Mouse (Mus musculus): ENCODE measurements around the gene Gas6. TPM values are rescaled to one million over a fixed set of nuclear protein-coding genes. Genes with fewer than 3 reads are reported as not detected.

Gas6 gene
- polyA plus RNA-seq (2016; fragmentation: Nextera tagmentation; extraction: Ambion mirVana) = 10.0 and 13.9 TPM in 2 replicates

DNA sequence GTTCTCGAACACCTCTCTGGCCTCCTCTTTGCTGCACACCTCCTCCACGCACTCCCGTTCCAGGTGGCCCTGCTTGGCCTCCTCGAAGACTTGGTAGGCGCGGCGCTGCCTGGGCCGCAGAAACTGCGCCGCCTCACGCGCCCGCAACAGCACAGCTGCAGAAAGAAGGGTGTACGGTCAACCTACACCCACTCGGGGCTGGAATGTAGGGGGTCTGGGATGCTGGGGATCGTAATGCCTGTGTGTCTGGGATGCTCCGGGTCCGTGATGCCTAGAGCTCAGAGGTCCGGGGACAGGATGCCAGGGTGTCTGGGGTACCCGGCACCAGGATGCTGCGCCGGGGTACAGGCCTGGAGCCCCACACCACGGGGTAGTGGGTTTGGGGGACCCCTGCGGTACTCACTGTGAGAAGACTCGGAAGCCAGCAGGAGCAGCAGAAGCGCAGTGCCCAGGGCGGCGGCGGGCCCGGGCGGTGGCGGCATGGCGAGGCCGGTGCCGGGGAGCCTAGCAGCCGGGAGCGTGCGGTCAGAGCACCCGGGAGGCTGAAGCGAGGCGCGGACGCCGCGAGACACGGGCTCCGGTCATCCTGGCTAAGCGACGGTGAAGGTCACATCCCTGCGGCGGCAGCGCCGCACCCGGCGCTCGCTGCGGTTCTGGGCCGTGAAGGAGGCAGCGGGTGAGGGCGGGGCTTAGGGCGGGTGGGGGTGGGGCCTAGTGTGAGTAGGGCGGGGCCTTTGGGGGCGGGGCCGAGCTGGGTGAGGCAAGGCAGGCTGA lies at the start of gene Gas6:
TSS of gene Gas6 (minus strand) at position 633 of the 774 bp plus-strand sequence.
- Histone ChIP-seq H3K4me3 (replicated peaks) (peak within 1 kb of the TSS; percentile 49), H3K9me3 (no peaks in the 10 kb centered on the region), H3K4me2 (peak within 1 kb of the TSS; percentile 72), H3K27me3 (peaks cover 48% of the 10 kb centered on the region), H3K9ac (peak within 1 kb of the TSS; percentile 46), H3K36me3 (replicated peaks) (no peaks in the 10 kb centered on the region), H3K4me1 (peaks cover 12% of the 10 kb centered on the region), H3K27ac (no peak within 1 kb of the TSS)
- 1% methylated on average over 64 of the region's 64 CpGs for WGBS
- peak; percentile 83 for ATAC-seq (ENCODE audit: low FRiP score)

DNA sequence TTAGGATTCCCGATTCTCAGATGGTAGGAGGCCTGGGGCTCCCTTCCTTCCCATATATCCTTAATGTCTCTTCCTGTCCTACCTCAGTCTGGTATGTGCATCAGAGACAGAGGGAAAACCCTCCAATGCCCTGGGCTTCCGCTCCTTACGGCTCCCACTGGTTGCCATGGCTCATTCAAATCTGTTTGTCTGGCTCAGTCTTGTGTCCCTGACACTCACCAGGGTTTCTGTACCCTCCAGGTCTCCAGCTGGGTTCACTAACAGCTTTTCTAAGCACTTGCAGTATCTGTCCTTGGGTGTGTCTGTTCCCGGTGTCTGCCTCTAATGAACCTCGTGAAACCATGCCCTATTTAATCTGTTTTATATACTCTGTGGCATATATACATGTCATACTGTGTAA lies 47.2 kb upstream of the Gas6 start:
- Histone ChIP-seq H3K36me3 (replicated peaks) (no peaks in the 10 kb centered on the region), H3K9me3 (peaks cover 10% of the 10 kb centered on the region; the same call in 1 of the 2 replicates), H3K4me2 (no peak overlapping the region), H3K4me1 (no peaks in the 10 kb centered on the region), H3K27me3 (no peaks in the 10 kb centered on the region), H3K27ac (no peak overlapping the region), H3K4me3 (replicated peaks) (no peak overlapping the region), H3K9ac (no peak overlapping the region)
- 74% methylated on average over 5 of the region's 5 CpGs for WGBS
- ATAC-seq (ENCODE audit: low FRiP score) = no peak

GRCm38 (mm10) chr8:13540122-13540521 lies 45.8 kb upstream of the Gas6 start:
- H3K4me1 ChIP-seq = no peaks in the 10 kb centered on the region
- no peak overlapping the region for H3K27ac ChIP-seq
- no peak for ATAC-seq (ENCODE audit: low FRiP score)
- WGBS = 85% methylated on average over 5 of the region's 5 CpGs
- H3K9ac ChIP-seq = no peak overlapping the region
- no peaks in the 10 kb centered on the region for H3K27me3 ChIP-seq
- H3K4me2 ChIP-seq = no peak overlapping the region
- H3K4me3 ChIP-seq (replicated peaks) = no peak overlapping the region
- H3K36me3 ChIP-seq (replicated peaks) = no peaks in the 10 kb centered on the region
- H3K9me3 ChIP-seq = peaks cover 6% of the 10 kb centered on the region; the same call in 1 of the 2 replicates

DNA sequence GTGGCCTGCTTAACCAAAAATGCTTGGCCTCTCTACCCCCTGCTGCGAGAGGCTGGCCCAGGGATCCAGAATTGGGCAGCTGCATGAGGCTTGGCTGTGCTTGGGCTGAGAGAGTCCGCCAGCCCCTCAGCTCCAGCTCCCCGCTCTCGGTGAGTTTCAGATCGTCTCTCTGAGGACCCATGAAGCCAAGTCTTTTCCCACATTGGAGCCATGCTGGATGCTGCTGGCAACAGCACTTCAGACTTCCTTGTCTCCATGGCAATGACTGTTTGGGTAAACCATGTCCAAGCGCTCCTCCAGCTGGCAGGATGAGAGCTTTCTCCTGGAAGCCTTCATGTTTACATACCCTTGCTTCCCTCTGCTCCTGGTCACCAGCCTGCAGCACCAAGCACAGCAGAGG lies 44.5 kb upstream of the Gas6 start:
- Histone ChIP-seq H3K4me2 (no peak overlapping the region), H3K27ac (no peak overlapping the region), H3K4me3 (replicated peaks) (no peak overlapping the region), H3K36me3 (replicated peaks) (no peaks in the 10 kb centered on the region), H3K9me3 (0 out of 2 replicates have a peak, but pooled peaks cover 3% of the 10 kb centered on the region), H3K4me1 (no peaks in the 10 kb centered on the region), H3K27me3 (no peaks in the 10 kb centered on the region), H3K9ac (no peak overlapping the region)
- 72% methylated on average over 6 of the region's 6 CpGs for WGBS
- ATAC-seq (ENCODE audit: low FRiP score) = no peak

GRCm38 (mm10) chr8:13537102-13537501 lies 42.8 kb upstream of the Gas6 start:
- H3K4me2 ChIP-seq = no peak overlapping the region
- no peaks in the 10 kb centered on the region for H3K9me3 ChIP-seq
- no peaks in the 10 kb centered on the region for H3K36me3 ChIP-seq (replicated peaks)
- 51% methylated on average over 2 of the region's 2 CpGs for WGBS
- peaks cover under 1% of the 10 kb centered on the region; the same call in 1 of the 2 replicates for H3K4me1 ChIP-seq
- no peak overlapping the region for H3K9ac ChIP-seq
- no peak overlapping the region for H3K4me3 ChIP-seq (replicated peaks)
- H3K27me3 ChIP-seq = no peaks in the 10 kb centered on the region
- H3K27ac ChIP-seq = no peak overlapping the region
- ATAC-seq (ENCODE audit: low FRiP score) = no peak

DNA sequence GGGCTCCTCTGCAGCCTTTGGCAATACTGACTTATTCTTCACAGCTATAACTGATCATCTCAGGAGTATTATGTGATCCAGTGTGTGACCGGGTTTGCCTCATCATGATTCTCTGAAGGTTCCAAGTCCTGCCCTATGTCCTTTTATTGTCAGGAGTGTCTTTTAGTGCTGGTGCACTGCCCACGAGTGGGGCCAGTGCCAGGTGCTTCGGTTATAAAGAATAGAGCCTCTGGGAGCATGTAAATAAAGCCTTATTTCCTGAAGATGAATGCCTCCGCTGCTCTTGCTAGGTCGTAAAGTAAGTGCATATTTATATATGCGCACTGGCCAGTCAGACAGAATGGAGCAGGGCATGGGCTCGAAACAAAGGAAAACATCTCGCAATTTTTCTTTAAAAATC lies 38.8 kb upstream of the Gas6 start:
- H3K4me3 ChIP-seq (replicated peaks) = no peak overlapping the region
- H3K36me3 ChIP-seq (replicated peaks) = no peaks in the 10 kb centered on the region
- no peak for ATAC-seq (ENCODE audit: low FRiP score)
- WGBS = 81% methylated on average over 8 of the region's 8 CpGs
- no peaks in the 10 kb centered on the region for H3K9me3 ChIP-seq
- H3K4me1 ChIP-seq = peaks cover 16% of the 10 kb centered on the region
- H3K9ac ChIP-seq = no peak overlapping the region
- peaks cover 3% of the 10 kb centered on the region; the same call in 1 of the 2 replicates for H3K27me3 ChIP-seq
- no peak overlapping the region for H3K4me2 ChIP-seq
- no peak overlapping the region for H3K27ac ChIP-seq

GRCm38 (mm10) chr8:13531602-13532171 lies 37.4 kb upstream of the Gas6 start:
- Histone ChIP-seq H3K36me3 (replicated peaks) (no peaks in the 10 kb centered on the region), H3K9me3 (no peaks in the 10 kb centered on the region), H3K27ac (0 out of 2 replicates have a peak overlapping the region, but pooled peaks have one; percentile 25), H3K4me3 (replicated peaks) (no peak overlapping the region), H3K4me1 (peaks cover 16% of the 10 kb centered on the region), H3K27me3 (peaks cover 3% of the 10 kb centered on the region; the same call in 1 of the 2 replicates), H3K9ac (no peak overlapping the region), H3K4me2 (no peak overlapping the region)
- ATAC-seq (ENCODE audit: low FRiP score) = no peak
- WGBS = 87% methylated on average over 9 of the region's 9 CpGs

- Histone ChIP-seq H3K27me3 (peaks cover 3% of the 10 kb centered on the region; the same call in 1 of the 2 replicates), H3K36me3 (replicated peaks) (no peaks in the 10 kb centered on the region), H3K4me3 (replicated peaks) (no peak overlapping the region), H3K27ac (no peak overlapping the region), H3K4me2 (no peak overlapping the region), H3K4me1 (peaks cover 16% of the 10 kb centered on the region), H3K9me3 (no peaks in the 10 kb centered on the region), H3K9ac (no peak overlapping the region)
- WGBS = 63% methylated on average over 5 of the region's 5 CpGs
- no peak for ATAC-seq (ENCODE audit: low FRiP score)
These were observed 36.7 kb upstream of the Gas6 start for GRCm38 (mm10) chr8:13530941-13531340.

GRCm38 (mm10) chr8:13530401-13530800 lies 36.1 kb upstream of the Gas6 start:
- 85% methylated on average over 3 of the region's 3 CpGs for WGBS
- no peak overlapping the region for H3K9ac ChIP-seq
- H3K27ac ChIP-seq = no peak overlapping the region
- peaks cover 3% of the 10 kb centered on the region; the same call in 1 of the 2 replicates for H3K27me3 ChIP-seq
- no peaks in the 10 kb centered on the region for H3K36me3 ChIP-seq (replicated peaks)
- peaks cover 16% of the 10 kb centered on the region for H3K4me1 ChIP-seq
- H3K9me3 ChIP-seq = no peaks in the 10 kb centered on the region
- no peak overlapping the region for H3K4me3 ChIP-seq (replicated peaks)
- no peak for ATAC-seq (ENCODE audit: low FRiP score)
- no peak overlapping the region for H3K4me2 ChIP-seq

DNA sequence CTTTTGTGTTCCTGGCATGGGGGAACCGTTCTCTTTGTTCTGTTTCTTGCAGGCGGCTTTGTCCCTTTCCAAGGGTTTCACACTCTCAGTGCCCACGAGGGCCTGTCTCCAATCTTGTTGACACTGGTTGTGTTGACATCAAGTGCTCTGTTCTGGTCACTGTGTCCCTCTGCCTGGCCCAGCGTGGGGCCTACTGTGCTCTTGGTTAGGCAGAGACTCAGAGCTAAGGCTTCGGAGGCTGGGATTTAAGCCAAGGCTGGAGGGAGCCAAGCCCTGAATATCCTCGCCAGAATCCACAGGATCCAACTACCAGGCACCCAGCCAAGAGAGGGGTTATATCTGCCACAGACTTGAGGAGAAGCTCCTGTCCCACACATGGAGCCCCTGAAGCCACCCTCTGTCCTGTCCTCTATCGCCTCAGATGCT lies 35.6 kb upstream of the Gas6 start:
- no peaks in the 10 kb centered on the region for H3K36me3 ChIP-seq (replicated peaks)
- no peaks in the 10 kb centered on the region for H3K9me3 ChIP-seq
- no peak overlapping the region for H3K4me3 ChIP-seq (replicated peaks)
- H3K9ac ChIP-seq = no peak overlapping the region
- no peak overlapping the region for H3K27ac ChIP-seq
- H3K4me1 ChIP-seq = peaks cover 16% of the 10 kb centered on the region
- 70% methylated on average over 7 of the region's 7 CpGs for WGBS
- no peak for ATAC-seq (ENCODE audit: low FRiP score)
- H3K4me2 ChIP-seq = no peak overlapping the region
- peaks cover 3% of the 10 kb centered on the region; the same call in 1 of the 2 replicates for H3K27me3 ChIP-seq

DNA sequence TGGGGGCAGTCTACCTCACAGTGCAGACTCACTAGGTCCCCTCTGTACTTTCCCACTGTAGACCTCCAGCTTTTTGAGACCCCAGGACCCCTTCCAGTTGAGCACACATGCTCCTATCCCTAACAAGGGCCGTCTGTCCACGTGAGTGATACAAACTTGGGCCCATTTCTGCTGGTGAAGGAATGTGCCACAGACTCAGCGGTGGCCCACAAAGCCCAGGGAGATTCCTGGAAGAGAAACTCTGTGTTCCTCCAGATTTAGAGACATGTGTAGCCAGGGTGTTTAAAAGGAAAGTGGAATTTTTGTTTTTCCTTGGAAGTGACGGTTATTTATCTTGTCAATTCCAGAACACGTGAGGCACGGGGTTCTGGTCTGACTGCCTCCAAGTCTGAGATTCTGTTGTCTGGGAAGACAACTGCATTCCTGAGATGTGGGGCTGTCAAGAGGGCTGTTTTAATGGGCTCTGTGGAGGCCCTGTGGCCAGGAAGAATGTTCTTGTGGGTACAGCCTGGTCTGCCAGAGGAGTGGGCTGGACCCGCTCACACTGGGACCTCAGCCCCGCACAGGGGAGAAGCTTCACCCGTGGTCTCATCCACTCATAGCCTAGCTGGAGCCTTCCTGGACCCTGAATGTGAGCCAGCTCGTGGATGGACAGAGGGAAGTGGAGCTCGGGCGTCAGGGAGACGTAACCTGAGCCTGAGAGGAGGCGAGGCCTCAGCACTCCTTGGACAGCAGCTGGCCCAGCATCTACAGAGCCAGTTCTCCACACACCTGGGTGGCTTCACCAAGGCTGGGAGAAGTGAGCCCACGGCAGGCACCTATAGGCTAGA lies 34.9 kb upstream of the Gas6 start:
- Histone ChIP-seq H3K4me1 (peaks cover 16% of the 10 kb centered on the region), H3K9ac (no peak overlapping the region), H3K4me3 (replicated peaks) (no peak overlapping the region), H3K27me3 (peaks cover 3% of the 10 kb centered on the region; the same call in 1 of the 2 replicates), H3K9me3 (no peaks in the 10 kb centered on the region), H3K4me2 (no peak overlapping the region), H3K36me3 (replicated peaks) (no peaks in the 10 kb centered on the region), H3K27ac (no peak overlapping the region)
- ATAC-seq (ENCODE audit: low FRiP score) = no peak
- WGBS = 73% methylated on average over 15 of the region's 15 CpGs

- no peak overlapping the region for H3K4me3 ChIP-seq (replicated peaks)
- WGBS = 85% methylated on average over 7 of the region's 7 CpGs
- no peak overlapping the region for H3K9ac ChIP-seq
- H3K27ac ChIP-seq = no peak overlapping the region
- no peak for ATAC-seq (ENCODE audit: low FRiP score)
- H3K4me1 ChIP-seq = no peaks in the 10 kb centered on the region
- no peaks in the 10 kb centered on the region for H3K36me3 ChIP-seq (replicated peaks)
- H3K9me3 ChIP-seq = no peaks in the 10 kb centered on the region
- 0 out of 2 replicates have a peak, but pooled peaks cover 4% of the 10 kb centered on the region for H3K27me3 ChIP-seq
- H3K4me2 ChIP-seq = no peak overlapping the region
These were observed 27.1 kb upstream of the Gas6 start for GRCm38 (mm10) chr8:13521392-13521791.
